Mouse (Mus musculus) heart, postnatal 10 days (tissue): ENCODE measurements around the gene Ucp3. TPM values are rescaled to one million over a fixed set of nuclear protein-coding genes. Genes with fewer than 3 reads are reported as not detected.

Experiments used
- DNase-seq, 2 experiments: peaks; one replicate each; pipeline ENCODE4 v3.0.0; 2021
- intact Hi-C: fragments of 180-260 bp; cut with DNase I; formaldehyde crosslinking; loops from one replicate; pipeline ENCODE4 v1.15.1; 2025
- total RNA-seq, 2 experiments: library from RNA; stranded (reverse); gene quantifications; 2 replicates each; pipeline ENCODE4 v1.2.3; 2021

Ucp3 gene
- total RNA-seq, 2 experiments from 2014 or later = 62.7 to 107 TPM

DNA sequence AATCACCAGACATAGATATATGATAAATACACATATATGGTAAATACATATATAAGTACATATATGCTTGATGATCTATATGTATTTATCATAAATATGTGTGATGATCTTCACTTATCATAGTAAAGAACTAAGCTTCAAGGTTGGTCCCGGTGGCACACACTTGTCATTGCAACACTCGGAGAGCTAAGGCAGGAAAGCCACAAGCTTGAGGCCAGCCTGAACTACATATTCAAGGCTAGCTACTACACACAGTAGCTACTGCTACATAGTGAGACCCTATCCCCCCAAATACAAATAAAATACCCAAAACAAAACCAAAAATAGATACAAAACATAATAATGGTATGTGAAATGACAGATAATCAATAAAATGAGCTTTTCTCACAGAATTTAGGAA, 63.0 kb downstream of the Ucp3 start:
- intact Hi-C loops = loop anchor here (5.0 kb wide), 1 partner anchor 46 kb away; no protein-coding TSS in a partner anchor
- no peak for DNase-seq

Other genes with a start within 250 kb of the Ucp3 start
- gene Pgm2l1, start 245.6 kb upstream of the Ucp3 start, total RNA-seq = 1 to 10 TPM; 6.9 to 7.0 TPM
- gene P4ha3, start 187.5 kb upstream of the Ucp3 start, total RNA-seq = 1 to 10 TPM; 1.9 to 3.3 TPM
- gene C2cd3, start 100.8 kb upstream of the Ucp3 start, total RNA-seq = 10 to 100 TPM; 11.2 to 13.1 TPM
- 10 to 100 TPM; 43.5 to 44.8 TPM for gene Ppme1, start 100.7 kb upstream of the Ucp3 start, total RNA-seq
- gene Ucp2, start 20.3 kb downstream of the Ucp3 start, total RNA-seq = 100 to 1,000 TPM; 835 to 891 TPM
- gene Dnajb13, start 42.0 kb downstream of the Ucp3 start, total RNA-seq = not detected
- 10 to 100 TPM in 1 of 2 experiments, 1 to 10 TPM in 1; 8.4 to 15.3 TPM for gene Coa4, start 64.1 kb downstream of the Ucp3 start, total RNA-seq
- 10 to 100 TPM; 77.2 to 78.6 TPM for gene Rab6a, start 134.4 kb downstream of the Ucp3 start, total RNA-seq
- 10 to 100 TPM; 70.3 to 70.4 TPM for gene Mrpl48, start 135.3 kb downstream of the Ucp3 start, total RNA-seq
- 1 to 10 TPM; 1.6 to 2.3 TPM for gene Plekhb1, start 189.4 kb downstream of the Ucp3 start, total RNA-seq
- gene Fam168a, start 233.6 kb downstream of the Ucp3 start, total RNA-seq = 10 to 100 TPM; 52.7 to 53.7 TPM